Mouse (Mus musculus) C2C12 (cell line): ENCODE data around the gene Ece1.

Source experiments
- CTCF ChIP-seq: IDR thresholded peaks from one replicate; pipeline ENCODE4 v1.5.1; 2011; ENCODE audit not compliant: control insufficient read depth, insufficient read depth, insufficient read length
- USF1 ChIP-seq: IDR thresholded peaks from one replicate; pipeline ENCODE4 v1.6.1; 2011; ENCODE audit warnings: low read depth, mild to moderate bottlenecking, control low read depth, moderate library complexity

DNA sequence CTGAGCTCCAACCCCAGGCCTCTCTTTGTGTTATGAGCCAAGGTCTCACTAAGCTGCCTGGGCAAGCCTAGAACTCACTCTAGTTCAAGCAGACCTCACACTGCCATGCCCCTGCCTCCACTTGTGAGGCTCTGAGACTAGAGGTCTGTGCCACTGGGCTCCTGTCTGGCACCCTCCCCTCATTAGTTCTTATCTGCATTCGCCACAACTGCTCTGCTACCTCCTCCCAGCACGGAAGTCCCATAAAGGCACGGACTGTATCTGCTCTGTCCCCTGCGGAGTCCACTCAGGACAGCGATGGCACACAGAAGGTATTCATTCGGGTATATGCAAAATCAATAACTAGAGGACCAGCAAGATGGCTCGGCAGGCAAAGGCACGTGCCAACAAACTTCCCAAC, 19.4 kb downstream of the Ece1 start:
- TF ChIP-seq CTCF (no peak), USF1 (no peak)
